Mouse (Mus musculus): ENCODE results near the gene St7. TPM values are rescaled to one million over a fixed set of nuclear protein-coding genes. Genes with fewer than 3 reads are reported as not detected.

St7 gene
- polyA plus RNA-seq, 1 experiment: 14.3 TPM

DNA sequence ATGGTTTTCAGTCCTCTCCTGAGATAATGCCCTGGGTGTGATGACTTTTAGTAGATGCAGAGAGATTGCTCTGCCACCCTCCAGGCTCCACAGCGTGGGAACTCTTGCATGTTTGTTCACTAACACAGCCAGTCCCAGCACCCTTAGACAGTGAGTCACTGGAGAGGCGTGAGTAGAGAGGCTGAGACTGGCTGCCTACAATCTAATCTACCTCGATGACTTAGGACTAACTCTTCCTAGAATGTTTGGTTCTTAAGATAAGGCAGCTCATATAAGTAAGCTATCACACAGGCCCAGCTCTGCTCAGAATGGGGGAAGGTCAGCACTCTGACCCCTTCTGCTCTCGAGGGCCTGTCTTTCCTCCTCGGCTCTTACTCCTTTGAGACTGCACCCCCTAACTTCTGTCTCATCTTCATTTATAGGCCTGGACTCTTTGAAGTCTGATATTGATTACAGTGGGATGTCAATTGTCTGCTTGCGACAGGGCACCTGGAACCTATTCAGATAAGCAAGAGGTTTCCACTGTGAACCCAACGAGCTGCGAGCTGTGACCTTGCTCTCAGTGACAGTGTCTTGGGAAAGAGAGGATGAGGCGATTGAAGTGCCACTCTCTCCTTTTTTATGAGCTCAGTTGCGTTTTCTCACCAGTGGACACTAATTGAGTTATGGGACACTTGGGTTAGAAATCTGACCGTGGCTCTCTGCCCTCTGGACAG, 246.1 kb downstream of the St7 start:
- no peak for DNase-seq
- TF ChIP-seq CTCF (conservative IDR thresholded peaks at IDR 0.05; ENCODE audit: insufficient read depth, insufficient read length, low read depth, low read length) (no peak), POLR2A (IDR thresholded peaks at IDR 0.05; ENCODE audit: low read depth, low read length) (no peak)
- Histone ChIP-seq H3K27me3 (replicated peaks; ENCODE audit: control insufficient read depth, insufficient read depth, low read length) (no peaks in the 10 kb centered on the region), H3K27ac (ENCODE audit: insufficient read depth, low read depth, low read length) (no peak overlapping the region), H3K36me3 (ENCODE audit: control insufficient read depth, insufficient read depth, low read length) (no peaks in the 10 kb centered on the region), H3K4me1 (ENCODE audit: control insufficient read depth, insufficient read depth, low read length) (no peaks in the 10 kb centered on the region), H3K4me3 (ENCODE audit: insufficient read depth, low read depth, low read length) (no peak overlapping the region)
- WGBS: 56% methylated on average over 11 of the region's 11 CpGs

- 58% methylated on average over 2 of the region's 2 CpGs for whole genome bisulfite sequencing
- Histone ChIP-seq H3K4me1 (ENCODE audit: control insufficient read depth, insufficient read depth, low read length) (no peaks in the 10 kb centered on the region), H3K27ac (ENCODE audit: insufficient read depth, low read depth, low read length) (no peak overlapping the region), H3K4me3 (ENCODE audit: insufficient read depth, low read depth, low read length) (no peak overlapping the region), H3K27me3 (replicated peaks; ENCODE audit: control insufficient read depth, insufficient read depth, low read length) (no peaks in the 10 kb centered on the region), H3K36me3 (ENCODE audit: control insufficient read depth, insufficient read depth, low read length) (no peaks in the 10 kb centered on the region)
- DNase-seq: no peak
- no peak for TF ChIP-seq POLR2A (IDR thresholded peaks at IDR 0.05; ENCODE audit: low read depth, low read length)
- TF ChIP-seq CTCF (conservative IDR thresholded peaks at IDR 0.05; ENCODE audit: insufficient read depth, insufficient read length, low read depth, low read length): no peak
Observed at GRCm38 (mm10) chr6:17941916-17942315, 249.2 kb downstream of the St7 start.

DNA sequence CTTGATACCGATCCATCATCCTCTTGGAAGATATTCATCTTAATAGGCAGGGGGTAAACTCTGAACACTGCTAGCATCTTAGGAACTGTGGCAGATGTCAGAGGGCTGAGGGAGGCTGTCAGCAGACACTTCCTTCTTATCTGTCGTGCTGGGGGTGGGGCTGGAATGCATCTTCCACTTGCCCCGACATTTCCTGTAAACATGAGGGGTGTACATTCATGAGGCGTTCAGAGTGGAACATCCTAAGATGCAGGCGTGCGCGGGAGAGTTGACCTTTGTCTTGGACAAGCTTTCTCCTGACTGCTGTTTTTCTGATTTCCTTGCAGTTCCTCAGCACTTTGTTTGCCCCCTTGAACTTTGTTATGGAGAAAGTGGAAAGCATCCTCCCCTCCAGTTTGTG, 249.6 kb downstream of the St7 start:
- H3K36me3 ChIP-seq (ENCODE audit: control insufficient read depth, insufficient read depth, low read length): no peaks in the 10 kb centered on the region
- H3K27me3 ChIP-seq (replicated peaks; ENCODE audit: control insufficient read depth, insufficient read depth, low read length): no peaks in the 10 kb centered on the region
- no peak for DNase-seq
- H3K27ac ChIP-seq (ENCODE audit: insufficient read depth, low read depth, low read length): no peak overlapping the region
- 41% methylated on average over 7 of the region's 7 CpGs for WGBS
- TF ChIP-seq POLR2A (IDR thresholded peaks at IDR 0.05; ENCODE audit: low read depth, low read length) (no peak), CTCF (conservative IDR thresholded peaks at IDR 0.05; ENCODE audit: insufficient read depth, insufficient read length, low read depth, low read length) (no peak)
- no peaks in the 10 kb centered on the region for H3K4me1 ChIP-seq (ENCODE audit: control insufficient read depth, insufficient read depth, low read length)
- H3K4me3 ChIP-seq (ENCODE audit: insufficient read depth, low read depth, low read length): no peak overlapping the region

GRCm38 (mm10) chr6:17943877-17944617, 251.3 kb downstream of the St7 start:
- 70% methylated on average over 9 of the region's 9 CpGs for WGBS
- DNase-seq: no peak
- no peak for TF ChIP-seq CTCF (conservative IDR thresholded peaks at IDR 0.05; ENCODE audit: insufficient read depth, insufficient read length, low read depth, low read length)
- no peak for TF ChIP-seq POLR2A (IDR thresholded peaks at IDR 0.05; ENCODE audit: low read depth, low read length)
- Histone ChIP-seq H3K27ac (ENCODE audit: insufficient read depth, low read depth, low read length) (no peak overlapping the region), H3K36me3 (ENCODE audit: control insufficient read depth, insufficient read depth, low read length) (no peaks in the 10 kb centered on the region), H3K4me1 (ENCODE audit: control insufficient read depth, insufficient read depth, low read length) (no peaks in the 10 kb centered on the region), H3K4me3 (ENCODE audit: insufficient read depth, low read depth, low read length) (no peak overlapping the region), H3K27me3 (replicated peaks; ENCODE audit: control insufficient read depth, insufficient read depth, low read length) (no peaks in the 10 kb centered on the region)

DNA sequence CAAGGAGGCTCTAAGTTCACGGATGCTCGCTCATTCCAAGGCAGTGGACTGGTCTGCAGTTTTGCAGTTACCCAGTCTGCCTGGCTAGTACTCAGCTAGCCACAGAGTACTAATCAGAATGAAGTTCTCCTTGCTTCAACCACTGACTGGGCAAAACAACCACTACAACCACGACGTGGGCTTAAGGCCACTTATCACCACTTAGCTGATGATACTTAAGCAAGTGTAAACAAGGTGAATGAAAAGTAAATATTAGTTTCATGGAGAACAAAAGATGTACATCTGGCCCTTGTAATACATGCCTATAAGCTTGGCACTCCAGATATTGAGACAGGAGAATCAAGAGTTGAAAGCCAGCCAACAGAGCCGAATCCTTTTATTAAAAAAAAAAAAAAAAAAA, 253.7 kb downstream of the St7 start:
- no peak overlapping the region for H3K27ac ChIP-seq (ENCODE audit: insufficient read depth, low read depth, low read length)
- 69% methylated on average over 5 of the region's 5 CpGs for WGBS

GRCm38 (mm10) chr6:17947130-17947831, 254.5 kb downstream of the St7 start:
- Histone ChIP-seq H3K27ac (ENCODE audit: insufficient read depth, low read depth, low read length) (no peak overlapping the region), H3K36me3 (ENCODE audit: control insufficient read depth, insufficient read depth, low read length) (no peaks in the 10 kb centered on the region), H3K4me1 (ENCODE audit: control insufficient read depth, insufficient read depth, low read length) (no peaks in the 10 kb centered on the region), H3K4me3 (ENCODE audit: insufficient read depth, low read depth, low read length) (no peak overlapping the region), H3K27me3 (replicated peaks; ENCODE audit: control insufficient read depth, insufficient read depth, low read length) (no peaks in the 10 kb centered on the region)
- DNase-seq: no peak
- no peak for TF ChIP-seq CTCF (conservative IDR thresholded peaks at IDR 0.05; ENCODE audit: insufficient read depth, insufficient read length, low read depth, low read length)
- 69% methylated on average over 11 of the region's 11 CpGs for WGBS

More for the DNA sequence above, 253.7 kb downstream of the St7 start:
- no peak for TF ChIP-seq CTCF (conservative IDR thresholded peaks at IDR 0.05; ENCODE audit: insufficient read depth, insufficient read length, low read depth, low read length)
- TF ChIP-seq POLR2A (IDR thresholded peaks at IDR 0.05; ENCODE audit: low read depth, low read length): no peak
- Histone ChIP-seq H3K27me3 (replicated peaks; ENCODE audit: control insufficient read depth, insufficient read depth, low read length) (no peaks in the 10 kb centered on the region), H3K4me3 (ENCODE audit: insufficient read depth, low read depth, low read length) (no peak overlapping the region), H3K36me3 (ENCODE audit: control insufficient read depth, insufficient read depth, low read length) (no peaks in the 10 kb centered on the region), H3K4me1 (ENCODE audit: control insufficient read depth, insufficient read depth, low read length) (no peaks in the 10 kb centered on the region)
- no peak for DNase-seq

- H3K4me3 ChIP-seq (ENCODE audit: insufficient read depth, low read depth, low read length): no peak overlapping the region
- no peaks in the 10 kb centered on the region for H3K4me1 ChIP-seq (ENCODE audit: control insufficient read depth, insufficient read depth, low read length)
- no peak overlapping the region for H3K27ac ChIP-seq (ENCODE audit: insufficient read depth, low read depth, low read length)
- DNase-seq: peak; percentile 8
- no peaks in the 10 kb centered on the region for H3K27me3 ChIP-seq (replicated peaks; ENCODE audit: control insufficient read depth, insufficient read depth, low read length)
- 68% methylated on average over 5 of the region's 5 CpGs for WGBS
- no peak for TF ChIP-seq POLR2A (IDR thresholded peaks at IDR 0.05; ENCODE audit: low read depth, low read length)
- no peak for TF ChIP-seq CTCF (conservative IDR thresholded peaks at IDR 0.05; ENCODE audit: insufficient read depth, insufficient read length, low read depth, low read length)
- H3K36me3 ChIP-seq (ENCODE audit: control insufficient read depth, insufficient read depth, low read length): no peaks in the 10 kb centered on the region
Observed at GRCm38 (mm10) chr6:17949103-17949502, 256.4 kb downstream of the St7 start.

Measured in kidney, adult 2 months (tissue).